8 mouse cellular contexts compared by ENCODE assay signal in the genomic region with DNA sequence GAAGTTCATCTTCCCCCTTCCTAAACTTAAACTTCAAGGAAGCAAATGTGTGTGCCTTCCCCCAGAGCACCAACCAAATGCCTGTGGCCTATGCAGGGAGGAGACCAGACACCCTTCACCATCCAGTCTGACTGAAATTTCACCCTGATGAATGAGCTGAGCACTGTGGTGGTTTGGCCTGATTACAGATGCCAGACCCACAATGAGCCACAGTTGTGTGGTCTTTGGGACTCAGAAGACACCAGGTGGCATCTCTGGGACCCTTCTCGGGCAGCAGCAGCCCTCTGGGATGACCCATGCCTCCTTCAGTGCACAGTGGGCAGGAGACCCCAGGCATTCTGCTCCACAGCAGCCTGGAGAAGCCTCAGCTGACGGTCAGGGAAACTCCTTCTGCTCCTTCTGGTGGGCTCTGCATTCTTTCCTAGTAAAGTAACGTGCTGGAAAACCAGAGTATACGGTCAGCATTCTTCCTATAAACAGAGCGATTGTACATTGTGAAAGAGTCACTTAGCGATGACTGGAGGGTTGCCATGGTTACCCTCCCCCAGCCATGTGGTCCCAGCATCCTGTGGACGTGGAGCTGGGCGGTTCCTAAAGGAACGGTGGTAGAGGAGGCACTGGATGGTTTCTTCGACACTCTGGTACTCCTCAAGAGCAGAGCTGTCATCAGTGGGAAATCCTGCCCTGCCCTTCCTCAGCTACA. TPM values are rescaled to one million over a fixed set of nuclear protein-coding genes. Genes with fewer than 3 reads are reported as not detected.
A peak's percentile ranks its signal among the peaks of the same experiment; 100 is the strongest.
DNase-seq lines count a peak whose midpoint lies in the region.

No protein-coding gene starts in this region.

- peak; percentile 30 for DNase-seq in adrenal gland, postnatal 14 days
- DNase-seq in adrenal gland, adult (ENCODE audit: inconsistent age in 2 of 2, low spot score in 1 of 2), result no peak
- peak; percentile 63 for DNase-seq in embryo, embryonic 10.5 days (ENCODE audit: low spot score)
- peak; percentile 74 for DNase-seq in heart, postnatal 4 days
- DNase-seq in left cerebral cortex, postnatal 4 days, result peak; percentile 31
- DNase-seq in right cerebral cortex, postnatal 10 days (ENCODE audit: low spot score in 2 of 2), result peak; percentile 77 to 88
- no peak for DNase-seq in B cell, adult 2 months
- DNase-seq in cerebellum, postnatal 36 days, result no peak

- intact Hi-C loops in left cerebral cortex, postnatal 4 days (cut with DNase I), result no loop called here

RNA-seq across cellular contexts. Expression of a gene that starts 50.3 kb away (rescaled TPM):
- 73.1 and 76.7 TPM in 2 replicates for total RNA-seq in adrenal gland, postnatal 14 days (2021)
- 100 to 1,000 TPM; 167 to 185 TPM for total RNA-seq in heart, postnatal 4 days (2021)
- 10 to 100 TPM; 11.1 to 12.4 TPM for total RNA-seq in left cerebral cortex, postnatal 4 days (2021)

Comparison
In these comparisons a context has a peak if more than half of its experiments do, and no peak if none do; other contexts are left out.
1. DNase-seq: peak in adrenal gland, postnatal 14 days (single experiment), embryo, embryonic 10.5 days (single experiment), heart, postnatal 4 days (single experiment), left cerebral cortex, postnatal 4 days (single experiment) and right cerebral cortex, postnatal 10 days (2 of 2); none in adrenal gland, adult (0 of 2), B cell, adult 2 months (0 of 2) and cerebellum, postnatal 36 days (0 of 2).